Mouse (Mus musculus) c-Kit-positive CD71-negative TER-119-negative erythroid progenitor cells, embryonic 14.5 days (primary cell): Measurements from ENCODE around the gene Mpst.
A peak's percentile ranks its signal among the peaks of the same experiment; 100 is the strongest.

Source experiments
- DNase-seq: peaks from one replicate; pipeline ENCODE4 v3.0.0-alpha.2; 2013; ENCODE audit warnings: low read depth

The Mpst gene

DNA sequence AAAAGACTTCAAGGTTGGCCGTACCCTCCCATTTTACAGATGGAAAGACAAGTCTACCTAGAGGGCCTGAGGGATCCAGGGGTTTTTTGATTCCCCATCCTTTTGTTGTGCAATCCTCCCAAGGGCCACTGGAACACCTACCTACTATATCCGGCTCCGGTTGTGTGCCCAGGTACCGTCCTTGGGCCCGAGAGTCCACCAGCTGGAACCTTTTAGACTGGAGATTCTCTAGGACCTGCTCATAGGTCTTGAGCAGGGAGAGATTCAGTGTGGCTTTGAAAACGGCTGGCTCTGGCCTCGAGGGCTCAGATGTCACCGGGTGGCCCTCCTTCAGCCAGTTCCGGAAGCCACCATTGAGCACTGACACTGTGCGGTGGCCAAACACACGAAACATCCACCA, 1.1 kb upstream of the Mpst start:
- no peak for DNase-seq

DNA sequence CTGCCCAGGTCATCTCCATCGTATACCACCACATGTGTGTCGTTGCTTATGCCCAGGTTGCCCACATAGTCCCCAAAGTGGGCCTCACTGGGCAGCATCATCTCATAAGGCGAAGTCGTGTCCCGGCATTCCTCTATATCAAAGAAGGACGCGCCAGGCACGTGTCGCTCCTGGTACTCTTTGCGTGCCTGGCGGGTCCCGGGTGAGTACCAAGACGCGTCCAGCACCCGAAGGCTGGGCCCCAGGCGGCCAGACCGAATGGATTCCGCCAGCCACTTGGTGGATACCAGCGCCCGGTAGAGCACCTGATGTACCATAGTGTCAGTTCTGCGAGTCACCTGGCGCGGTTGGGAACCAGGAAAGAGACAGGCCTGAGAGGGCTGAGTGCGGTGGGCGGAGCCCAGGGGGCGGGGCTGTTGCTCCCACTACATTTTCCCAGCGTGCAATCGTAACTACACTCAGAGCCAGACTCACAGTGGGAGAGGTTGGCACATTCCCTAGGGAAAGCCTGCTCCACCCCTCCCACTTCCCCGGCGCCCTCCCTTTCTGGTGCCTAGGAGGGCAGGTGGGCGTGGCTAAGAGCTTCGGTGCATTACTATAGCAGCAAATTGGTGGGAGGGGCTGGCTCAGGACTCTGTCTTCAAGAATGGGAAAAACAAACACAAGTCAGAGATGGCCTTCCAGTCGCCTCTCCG, 552 bp upstream of the Mpst start, which contains the start of gene Tst:
Gene Tst, minus strand, starts transcription at position 391 of the 695 bp plus-strand sequence.
- DNase-seq: peak; percentile 58

GRCm38 (mm10) chr15:78409570-78410052, 3.4 kb downstream of the Mpst start:
- DNase-seq: no peak

DNA sequence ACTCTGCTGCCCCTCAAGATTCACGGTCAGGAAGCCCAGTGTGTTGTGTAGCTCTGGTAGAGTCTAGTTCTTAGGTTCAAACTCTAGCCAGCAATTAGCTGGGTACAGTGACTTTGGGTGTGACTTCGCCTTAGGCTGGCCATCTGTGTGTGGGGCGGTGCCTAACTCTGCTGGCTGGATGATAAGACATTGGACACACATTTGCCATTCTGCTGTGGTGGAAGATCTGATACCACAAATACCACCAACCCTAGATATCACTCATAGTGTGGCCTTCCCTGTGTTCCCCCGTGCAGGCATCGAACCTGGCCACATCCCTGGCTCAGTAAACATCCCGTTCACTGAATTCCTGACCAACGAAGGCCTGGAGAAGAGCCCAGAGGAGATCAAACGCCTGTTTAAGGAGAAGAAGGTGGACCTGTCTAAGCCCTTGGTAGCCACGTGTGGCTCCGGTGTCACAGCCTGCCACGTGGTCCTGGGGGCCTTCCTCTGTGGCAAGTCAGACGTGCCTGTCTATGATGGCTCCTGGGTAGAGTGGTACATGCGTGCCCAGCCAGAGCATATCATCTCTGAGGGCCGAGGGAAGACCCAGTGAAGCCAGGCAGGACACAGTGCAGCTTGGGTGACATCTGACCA, 7.0 kb downstream of the Mpst start:
- no peak for DNase-seq

DNA sequence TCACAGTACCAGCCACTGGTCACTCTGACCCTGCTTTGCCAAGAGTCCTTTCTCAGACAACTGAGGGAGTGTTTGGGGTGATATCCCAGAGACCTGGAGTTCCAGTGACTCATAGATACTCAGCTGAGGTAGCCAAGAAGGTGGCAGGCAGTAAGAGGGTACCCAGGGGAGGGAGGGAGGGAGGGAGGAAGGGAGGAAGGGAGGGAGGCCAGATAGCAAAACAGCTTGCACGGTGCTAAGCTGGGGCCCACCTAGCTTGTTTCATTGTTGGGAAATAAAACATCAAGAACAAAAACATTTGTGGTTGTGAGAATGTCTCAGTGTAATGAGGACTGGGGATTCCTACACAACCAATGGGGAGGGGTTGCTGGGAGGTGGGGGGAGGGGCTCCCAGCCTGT, 7.5 kb downstream of the Mpst start:
- DNase-seq: no peak

DNA sequence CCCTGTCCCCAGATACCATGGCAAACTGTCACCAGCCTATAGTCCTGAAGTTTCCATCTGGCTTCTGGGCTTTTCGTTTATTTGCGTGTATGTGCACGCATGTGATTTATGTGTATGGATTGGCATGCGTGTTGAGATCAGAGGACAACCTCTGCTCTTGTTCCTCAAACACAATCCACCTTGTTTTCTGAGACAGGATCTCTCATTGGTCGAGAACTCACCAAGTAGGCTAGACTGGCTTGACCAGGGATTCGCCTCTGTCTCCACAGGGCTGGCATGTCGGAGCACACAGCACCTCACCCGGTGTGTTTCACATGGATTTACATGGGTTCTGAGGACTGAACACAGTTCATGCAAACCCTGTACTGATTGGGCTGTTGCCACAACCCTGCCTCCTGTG, 7.9 kb downstream of the Mpst start:
- no peak for DNase-seq

DNA sequence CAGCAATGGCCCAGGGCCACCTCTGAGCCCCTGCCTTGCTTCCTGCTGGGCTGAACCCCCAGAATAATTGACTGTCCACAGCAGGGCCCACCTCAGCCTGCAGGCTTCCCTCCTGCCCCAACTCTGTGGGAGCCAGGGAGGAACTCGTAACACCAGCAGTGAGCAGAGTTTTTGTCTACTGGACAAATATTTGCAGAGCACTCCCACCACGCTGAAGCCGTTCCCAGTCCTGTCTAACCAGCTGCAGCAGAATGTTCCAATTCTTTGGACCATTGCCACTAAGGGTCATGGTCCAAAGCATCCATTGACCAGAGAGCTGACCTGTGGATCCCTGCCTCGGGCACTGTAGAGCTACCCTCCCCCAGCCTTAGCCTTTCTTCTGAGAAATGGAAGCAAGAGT, 10.7 kb downstream of the Mpst start:
- no peak for DNase-seq

- no peak for DNase-seq
These were observed 14.2 kb downstream of the Mpst start for GRCm38 (mm10) chr15:78420395-78420794.

- DNase-seq: peak; percentile 82
These were observed 16.1 kb downstream of the Mpst start for GRCm38 (mm10) chr15:78422046-78422956.

DNA sequence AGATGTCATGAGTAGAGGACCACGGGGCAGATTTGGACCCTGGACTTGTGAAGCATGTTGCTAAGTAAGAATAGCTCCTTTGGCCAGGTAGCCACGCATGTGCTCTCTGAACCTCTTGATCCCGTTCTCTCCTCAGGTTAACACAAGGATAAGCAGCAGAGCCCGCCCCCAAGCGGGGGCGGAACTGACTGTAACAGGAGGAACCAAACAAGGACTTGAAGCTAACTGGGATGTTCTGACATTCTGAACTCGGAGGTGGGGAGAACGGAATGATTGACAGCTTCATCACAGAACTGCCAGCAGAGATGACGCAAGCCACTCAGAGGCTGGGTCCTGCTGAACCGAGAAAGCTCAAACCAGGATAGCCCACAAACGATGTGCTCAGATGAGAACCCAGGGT, 18.3 kb downstream of the Mpst start:
- DNase-seq: no peak

GRCm38 (mm10) chr15:78425230-78425629, 19.0 kb downstream of the Mpst start:
- DNase-seq: no peak

GRCm38 (mm10) chr15:78428391-78429138, 22.3 kb downstream of the Mpst start, which contains the start of gene Kctd17:
TSS of gene Kctd17 (plus strand) at chr15:78428564.
- no peak for DNase-seq

DNA sequence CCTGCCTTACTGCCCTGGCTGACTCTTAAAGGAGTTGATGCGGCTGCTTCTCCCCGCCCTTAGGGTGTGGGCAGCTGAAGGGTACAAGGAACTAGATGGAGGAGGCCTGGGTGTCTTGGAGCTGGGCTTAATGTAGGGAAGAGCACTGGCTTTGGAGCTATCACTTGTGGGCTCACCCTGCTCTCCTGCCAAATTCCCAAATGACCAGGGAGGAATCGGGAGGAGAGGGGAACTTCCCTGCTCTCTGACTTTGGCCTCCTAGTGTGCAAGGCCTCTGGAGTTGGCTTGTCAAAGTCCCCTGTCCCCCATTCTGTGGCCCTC, 22.9 kb downstream of the Mpst start:
- no peak for DNase-seq

DNA sequence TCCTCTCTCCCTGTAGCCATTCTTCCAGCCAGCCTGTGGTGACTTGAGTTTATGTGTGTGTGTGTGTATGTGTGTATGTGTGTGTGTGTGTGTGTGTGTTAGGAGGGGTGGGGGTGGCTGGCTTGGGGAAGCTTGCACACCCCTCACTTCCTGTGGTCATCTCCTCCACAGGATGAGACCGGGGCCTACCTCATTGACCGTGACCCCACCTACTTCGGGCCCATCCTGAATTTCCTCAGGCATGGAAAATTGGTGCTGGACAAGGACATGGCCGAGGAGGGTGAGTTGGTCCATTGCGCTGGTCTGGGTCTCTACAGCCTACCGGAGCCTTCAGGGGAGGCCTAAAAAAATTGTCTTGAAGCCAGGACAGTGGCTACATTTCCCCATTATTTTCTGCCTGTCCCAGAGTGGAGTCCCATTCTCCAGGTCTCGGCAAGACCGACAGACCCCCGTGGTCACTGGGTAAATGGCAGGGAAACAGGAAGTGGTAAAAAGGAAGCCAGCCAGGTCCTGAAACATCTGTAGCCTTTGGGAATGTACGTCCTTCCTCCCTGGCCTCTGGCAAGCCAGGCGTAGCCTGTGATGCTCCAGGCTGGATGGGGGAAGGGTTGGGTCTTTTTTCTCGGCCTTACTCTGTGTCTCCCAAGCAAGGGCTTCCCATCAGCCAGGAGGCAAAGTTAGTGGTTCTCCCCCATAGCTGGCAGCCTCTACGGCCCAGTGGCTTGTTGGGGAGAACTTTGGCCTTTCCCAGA, 23.8 kb downstream of the Mpst start:
- no peak for DNase-seq

DNA sequence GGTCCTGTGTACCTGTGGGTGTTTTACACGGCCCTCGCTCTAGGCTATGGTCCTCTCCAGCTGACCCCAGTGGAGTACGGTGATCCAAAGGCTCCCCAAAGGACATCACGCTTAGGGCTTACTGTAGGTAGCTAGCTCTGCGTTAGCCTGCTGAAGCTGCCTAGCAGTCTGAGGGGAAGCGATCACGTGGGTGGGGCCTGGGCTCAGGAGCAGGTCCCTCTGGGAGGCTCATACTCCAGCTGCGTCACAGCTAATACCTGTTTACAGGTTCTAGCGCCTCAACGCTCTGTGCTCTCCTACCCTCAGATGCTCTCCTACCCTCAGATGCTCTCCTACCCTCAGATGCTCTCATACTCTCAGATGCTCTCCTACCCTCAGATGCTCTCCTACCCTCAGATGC, 24.7 kb downstream of the Mpst start:
- no peak for DNase-seq

DNA sequence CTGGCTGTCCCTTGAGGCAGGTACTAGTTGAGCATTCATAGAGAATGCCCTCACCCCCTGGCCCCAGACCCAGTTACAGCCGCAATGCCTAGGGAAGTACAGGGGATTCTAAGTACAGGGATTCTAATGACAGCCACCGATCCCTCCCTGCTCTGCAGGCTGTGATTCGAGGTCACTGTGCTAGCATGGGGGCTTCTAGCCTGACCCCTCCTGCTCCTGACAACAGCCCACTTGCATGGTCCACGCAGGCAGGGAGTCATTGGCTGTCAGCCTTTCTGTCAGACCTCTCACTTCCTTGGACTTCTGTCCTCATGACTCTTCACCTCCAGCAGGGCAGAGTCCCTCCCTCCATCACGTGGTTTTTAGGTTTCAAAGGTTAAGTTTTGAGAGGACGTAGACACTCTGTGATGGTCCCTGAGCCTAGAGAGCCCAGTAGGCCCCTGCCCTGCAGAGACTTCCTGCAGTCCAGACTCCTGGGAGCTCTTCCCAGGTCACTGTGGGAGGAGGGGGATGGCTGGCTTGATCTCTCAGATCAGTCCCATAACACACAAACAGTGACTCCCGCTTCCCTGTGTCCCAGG, 25.4 kb downstream of the Mpst start:
- DNase-seq: no peak

DNA sequence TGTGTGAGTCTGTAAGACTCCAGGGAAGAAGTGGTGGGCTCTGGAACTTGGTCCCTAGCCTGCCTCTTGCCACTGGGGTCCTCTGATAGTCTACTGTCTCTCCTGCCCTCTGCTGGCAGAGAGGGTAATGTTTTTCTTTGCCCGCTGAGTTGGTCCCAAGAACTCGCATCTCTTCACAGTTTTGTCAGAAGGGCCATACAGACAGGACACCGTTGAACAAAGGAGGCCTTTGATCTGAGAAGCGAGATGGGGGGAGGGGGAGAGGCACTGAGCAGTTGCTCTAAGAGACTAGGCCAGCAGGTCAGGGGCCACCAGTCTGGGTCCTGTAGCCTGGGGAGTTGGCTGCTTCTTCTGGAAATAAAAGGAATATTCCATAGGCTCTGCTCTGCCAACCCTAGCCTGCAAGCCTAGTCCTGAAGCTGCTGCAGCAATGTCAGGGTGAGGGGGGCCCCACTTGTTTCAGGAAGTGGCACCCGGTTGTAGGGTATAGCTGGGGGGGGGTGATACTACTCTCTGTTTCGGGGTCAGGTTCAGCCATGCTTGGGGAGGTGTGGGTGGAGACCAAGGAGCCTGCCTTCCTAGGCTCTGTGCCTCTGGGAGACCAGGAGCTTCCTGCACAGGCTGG, 28.8 kb downstream of the Mpst start:
- DNase-seq: no peak

DNA sequence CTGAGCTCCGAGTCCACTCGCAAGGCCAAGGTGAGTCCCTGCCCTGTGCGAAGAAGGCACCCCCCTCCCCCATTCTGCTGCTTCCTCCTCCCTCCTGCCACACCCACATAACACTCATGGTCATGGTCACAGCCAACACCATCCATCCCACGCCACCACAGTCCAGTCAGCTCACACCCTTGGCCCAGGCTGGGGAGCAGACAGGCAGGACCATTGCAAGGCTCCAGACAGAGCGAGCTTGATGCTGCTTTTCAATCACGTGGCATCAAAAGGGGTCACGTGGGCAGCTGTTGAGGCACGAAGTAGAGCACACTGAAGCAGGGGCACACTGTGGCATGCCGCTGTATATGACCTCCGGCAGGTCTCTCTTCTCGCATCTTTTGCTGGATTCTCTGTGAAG, 29.5 kb downstream of the Mpst start:
- no peak for DNase-seq

DNA sequence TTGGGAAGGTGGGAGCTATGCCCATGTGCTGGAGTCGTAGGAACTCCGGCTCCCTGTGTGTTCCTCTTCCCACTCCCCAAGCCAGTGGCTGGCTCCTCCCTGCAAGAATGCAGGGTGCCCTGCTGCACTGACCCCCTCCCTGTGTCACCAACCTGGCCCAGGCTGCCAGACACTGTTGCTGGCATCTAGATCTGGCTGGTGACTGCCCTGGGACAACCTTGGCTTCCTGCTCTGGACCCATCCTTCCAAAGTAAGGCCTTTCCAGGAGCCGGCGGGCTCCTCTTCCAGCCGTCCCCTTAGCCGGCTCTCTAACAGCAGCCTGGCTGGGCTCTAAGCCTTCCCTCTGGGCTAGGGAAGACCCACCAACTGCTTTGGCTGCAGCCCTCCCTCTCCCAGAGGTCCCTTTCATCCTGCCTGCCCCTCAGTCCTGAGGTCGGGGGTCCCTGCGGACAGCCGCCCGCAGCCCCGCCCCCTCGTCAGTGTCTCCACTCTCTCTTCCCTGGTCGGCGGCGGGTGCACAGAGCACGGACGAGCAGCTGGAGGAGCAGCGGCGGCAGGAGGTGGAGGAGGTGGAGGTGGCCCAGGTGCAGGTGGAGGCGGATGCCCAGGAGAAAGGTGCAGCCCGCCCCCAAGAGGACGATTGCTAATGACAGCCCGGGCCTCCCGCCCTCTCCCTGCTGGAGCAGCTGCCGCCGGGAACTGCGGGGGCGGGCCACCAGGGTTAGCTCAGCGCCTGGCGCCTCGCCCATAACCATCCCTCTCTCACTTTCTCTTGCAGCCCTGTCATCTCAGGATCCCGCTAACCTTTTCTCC, 30.4 kb downstream of the Mpst start:
- no peak for DNase-seq
